Mouse (Mus musculus) fibroblast of lung, adult 2 months (primary cell): ENCODE measurements around the gene Dnah2.
"Not testable (repeated sequence)": the region's sequence is repeated elsewhere in the genome, so short reads cannot be mapped to it uniquely, and the experiment has no call there.

ENCODE experiments used
- DNase-seq: peaks from one replicate; pipeline ENCODE4 v3.0.0-alpha.2; 2011; ENCODE audit warnings: low read depth

The Dnah2 gene

GRCm38 (mm10) chr11:69563373-69563772 is 14.5 kb upstream of the Dnah2 start:
- DNase-seq = no peak

- no peak for DNase-seq
These were observed 12.3 kb upstream of the Dnah2 start for GRCm38 (mm10) chr11:69560896-69561854.

GRCm38 (mm10) chr11:69559851-69560765 is 11.2 kb upstream of the Dnah2 start, which contains the start of gene Efnb3:
Gene Efnb3 (minus strand): TSS chr11:69560205.
- DNase-seq = no peak

- no peak for DNase-seq
These were observed 10.3 kb upstream of the Dnah2 start for GRCm38 (mm10) chr11:69559183-69559582.

GRCm38 (mm10) chr11:69558756-69559155 is 9.8 kb upstream of the Dnah2 start:
- no peak for DNase-seq

- no peak for DNase-seq
These were observed 8.6 kb upstream of the Dnah2 start for GRCm38 (mm10) chr11:69557381-69557958.

- DNase-seq = no peak
These were observed 5.7 kb upstream of the Dnah2 start for GRCm38 (mm10) chr11:69554539-69555140.

GRCm38 (mm10) chr11:69553341-69553721 is 4.4 kb upstream of the Dnah2 start:
- no peak for DNase-seq

GRCm38 (mm10) chr11:69552622-69553340 is 3.9 kb upstream of the Dnah2 start:
- no peak for DNase-seq

- no peak for DNase-seq
These were observed 2.4 kb upstream of the Dnah2 start for GRCm38 (mm10) chr11:69551310-69551709.

- no peak for DNase-seq
These were observed 1.8 kb downstream of the Dnah2 start for GRCm38 (mm10) chr11:69547071-69547470.

- no peak for DNase-seq
These were observed 2.4 kb downstream of the Dnah2 start for GRCm38 (mm10) chr11:69546423-69547053.

- DNase-seq = no peak
These were observed 3.0 kb downstream of the Dnah2 start for GRCm38 (mm10) chr11:69545957-69546356.

- DNase-seq = no peak
These were observed 5.3 kb downstream of the Dnah2 start for GRCm38 (mm10) chr11:69543598-69543997.

- DNase-seq = not testable (repeated sequence)
These were observed 7.2 kb downstream of the Dnah2 start for GRCm38 (mm10) chr11:69541741-69542140.

- no peak for DNase-seq
These were observed 8.2 kb downstream of the Dnah2 start for GRCm38 (mm10) chr11:69540700-69541099.

- DNase-seq = no peak
These were observed 13.9 kb downstream of the Dnah2 start for GRCm38 (mm10) chr11:69534990-69535389.

- DNase-seq = no peak
These were observed 16.3 kb downstream of the Dnah2 start for GRCm38 (mm10) chr11:69532480-69533150.

GRCm38 (mm10) chr11:69530755-69531154 is 18.2 kb downstream of the Dnah2 start:
- not testable (repeated sequence) for DNase-seq

GRCm38 (mm10) chr11:69530281-69530680 is 18.6 kb downstream of the Dnah2 start:
- DNase-seq = not testable (repeated sequence)
